Mouse (Mus musculus) midbrain, embryonic 12.5 days (tissue): ENCODE data around the gene Cdc5l. TPM values are rescaled to one million over a fixed set of nuclear protein-coding genes. Genes with fewer than 3 reads are reported as not detected.

Experiments
- ATAC-seq: fragments of 200-750 bp; cut with Nextera tagmentation; 2 replicates; pipeline ENCODE4 v1.8.0; 2017; ENCODE audit warnings: low read depth, moderate TSS enrichment, moderate library complexity; ENCODE audit not compliant: low FRiP score
- H3K27ac ChIP-seq: fragments of 300-500 bp; sonication (generic); replicated peaks from 2 replicates; pipeline ENCODE4 v1.5.1; 2016; ENCODE audit warnings: mild to moderate bottlenecking
- H3K27me3 ChIP-seq: fragments of 300-500 bp; sonication (generic); 2 replicates; pipeline ENCODE4 v1.6.1; 2016; ENCODE audit warnings: mild to moderate bottlenecking
- H3K36me3 ChIP-seq: fragments of 300-500 bp; sonication (generic); 2 replicates; pipeline ENCODE4 v1.6.1; 2016
- H3K4me1 ChIP-seq: fragments of 300-500 bp; sonication (generic); 2 replicates; pipeline ENCODE4 v1.6.1; 2016
- H3K4me2 ChIP-seq: fragments of 300-500 bp; sonication (generic); replicated peaks from 2 replicates; pipeline ENCODE4 v1.6.1; 2016; ENCODE audit warnings: mild to moderate bottlenecking, moderate library complexity
- H3K4me3 ChIP-seq: fragments of 300-500 bp; sonication (generic); 2 replicates; pipeline ENCODE4 v1.5.1; 2016; ENCODE audit warnings: mild to moderate bottlenecking
- H3K9ac ChIP-seq: fragments of 300-500 bp; sonication (generic); replicated peaks from 2 replicates; pipeline ENCODE4 v1.6.1; 2016; ENCODE audit warnings: mild to moderate bottlenecking, moderate library complexity
- H3K9me3 ChIP-seq: fragments of 300-500 bp; sonication (generic); 2 replicates; pipeline ENCODE4 v1.6.1; 2016; ENCODE audit warnings: mild to moderate bottlenecking
- WGBS: fragments of 180-500 bp; shearing (Covaris S2); methylation state at CpG from one replicate; pipeline ENCODE4 v1.1.7; 2016; 5-methylcytosine and 5-hydroxymethylcytosine counted together
- polyA plus RNA-seq: library from polyadenylated mRNA; unstranded; fragments of >200 nt; fragmentation: Nextera tagmentation; extraction: Ambion mirVana; gene quantifications from 2 replicates; pipeline ENCODE4 v1.2.1, GENCODE M21; 2016

Cdc5l gene
- polyA plus RNA-seq, 1 experiment from 2014 or later: 74.2 TPM

DNA sequence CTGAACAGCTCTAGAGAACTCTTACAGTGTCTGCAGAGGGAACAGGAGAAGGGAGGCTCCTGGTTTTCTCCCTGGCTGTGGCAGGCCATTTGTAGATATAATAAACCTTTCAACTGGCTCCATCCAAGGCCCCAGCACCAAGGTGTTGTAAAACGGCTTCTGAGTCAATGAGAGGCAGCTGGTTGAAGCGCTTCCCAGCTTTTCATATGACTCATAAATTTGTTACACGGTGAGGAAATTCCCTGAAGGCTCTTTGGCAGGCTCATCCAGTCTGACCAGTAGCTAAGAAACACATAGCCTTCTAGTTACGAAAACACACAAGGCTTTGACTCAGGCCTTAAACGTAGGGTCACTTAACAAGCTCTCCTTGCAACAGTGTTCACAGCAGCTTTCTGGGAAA is 74.1 kb downstream of the Cdc5l start:
- 85% methylated on average over 5 of the region's 5 CpGs for WGBS

DNA sequence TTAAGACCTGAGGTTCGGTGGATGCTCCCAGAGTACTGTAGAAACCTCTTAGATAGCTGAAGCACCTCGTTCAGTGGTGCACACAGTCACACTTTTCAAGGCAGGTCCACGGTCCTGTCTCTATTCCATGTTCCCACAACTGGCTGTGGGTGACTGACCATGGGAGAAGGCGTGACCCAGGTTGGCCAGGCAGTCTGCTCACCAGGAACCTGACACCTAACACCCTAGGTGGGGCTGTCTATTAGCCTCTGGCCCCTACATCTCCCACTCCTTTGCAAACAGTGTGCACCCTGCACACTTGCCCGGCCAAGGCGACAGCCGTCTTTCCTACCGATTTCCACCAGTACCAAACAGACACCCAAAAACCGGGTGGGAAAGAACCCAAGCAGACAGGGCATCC is 77.1 kb downstream of the Cdc5l start:
- H3K36me3 ChIP-seq: no peaks in the 10 kb centered on the region
- 78% methylated on average over 9 of the region's 9 CpGs for WGBS
- peaks cover 5% of the 10 kb centered on the region for H3K4me1 ChIP-seq
- H3K27me3 ChIP-seq: no peaks in the 10 kb centered on the region
- no peak overlapping the region for H3K9ac ChIP-seq
- H3K27ac ChIP-seq: no peak overlapping the region
- no peak for ATAC-seq
- H3K4me3 ChIP-seq: no peak overlapping the region
- H3K4me2 ChIP-seq: no peak overlapping the region
- H3K9me3 ChIP-seq: no peaks in the 10 kb centered on the region

More for the DNA sequence above, 74.1 kb downstream of the Cdc5l start:
- Histone ChIP-seq H3K9me3 (no peaks in the 10 kb centered on the region), H3K4me1 (peaks cover 5% of the 10 kb centered on the region), H3K9ac (no peak overlapping the region), H3K27me3 (no peaks in the 10 kb centered on the region), H3K4me3 (no peak overlapping the region), H3K27ac (no peak overlapping the region), H3K4me2 (no peak overlapping the region), H3K36me3 (no peaks in the 10 kb centered on the region)
- no peak for ATAC-seq

DNA sequence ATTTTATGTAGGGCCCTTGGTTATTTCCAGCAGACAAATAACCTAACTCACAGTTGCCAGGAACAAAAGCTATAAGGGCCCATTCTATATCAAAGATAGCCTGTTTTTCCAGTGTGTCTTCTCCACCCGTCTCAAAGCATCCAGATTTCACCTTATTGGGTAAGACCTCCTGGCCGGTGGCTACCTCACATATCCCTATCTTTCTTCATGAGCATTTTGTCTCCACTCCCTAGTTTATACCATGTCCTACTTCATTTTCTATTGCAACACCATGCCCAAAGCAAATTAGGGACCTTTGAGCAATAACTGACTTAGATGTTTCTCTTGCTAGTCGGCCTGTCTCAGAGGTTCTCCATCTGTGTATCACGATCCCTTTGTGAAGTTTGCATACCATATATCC is 85.6 kb downstream of the Cdc5l start:
- H3K4me2 ChIP-seq: no peak overlapping the region
- H3K4me1 ChIP-seq: no peaks in the 10 kb centered on the region
- no peaks in the 10 kb centered on the region for H3K9me3 ChIP-seq
- H3K27me3 ChIP-seq: no peaks in the 10 kb centered on the region
- no peak for ATAC-seq
- 94% methylated on average over 4 of the region's 4 CpGs for WGBS
- H3K36me3 ChIP-seq: no peaks in the 10 kb centered on the region
- H3K4me3 ChIP-seq: no peak overlapping the region
- H3K27ac ChIP-seq: no peak overlapping the region
- no peak overlapping the region for H3K9ac ChIP-seq

Other genes starting within 250 kb of the Cdc5l start
- 0.85 and 1.0 TPM in 2 replicates for gene Spats1, start 41.7 kb upstream of the Cdc5l start, polyA plus RNA-seq
- gene Aars2, start 73.1 kb upstream of the Cdc5l start, polyA plus RNA-seq: 24.2 and 24.9 TPM in 2 replicates
- gene Tcte1, start 89.7 kb upstream of the Cdc5l start, polyA plus RNA-seq: 0.71 and 1.8 TPM in 2 replicates
- 12.6 and 13.5 TPM in 2 replicates for gene Tmem151b, start 115.9 kb upstream of the Cdc5l start, polyA plus RNA-seq
- gene Nfkbie, start 122.0 kb upstream of the Cdc5l start, polyA plus RNA-seq: 6.8 and 7.9 TPM in 2 replicates
- 96.6 and 102 TPM in 2 replicates for gene Slc35b2, start 130.1 kb upstream of the Cdc5l start, polyA plus RNA-seq
- gene Hsp90ab1, start 139.5 kb upstream of the Cdc5l start, polyA plus RNA-seq: 1,424 and 1,459 TPM in 2 replicates
- gene Slc29a1, start 165.9 kb upstream of the Cdc5l start, polyA plus RNA-seq: 40.1 and 40.2 TPM in 2 replicates
- gene Mymx, start 168.4 kb upstream of the Cdc5l start, polyA plus RNA-seq: not detected in 2 replicates
- gene Capn11, start 225.6 kb upstream of the Cdc5l start, polyA plus RNA-seq: 1.2 and 1.4 TPM in 2 replicates